Mouse (Mus musculus) left cerebral cortex, postnatal 36 days (tissue): Measurements from ENCODE around the gene Mios. TPM values are rescaled to one million over a fixed set of nuclear protein-coding genes. Genes with fewer than 3 reads are reported as not detected.

Experiments used
- DNase-seq, 2 experiments: peaks; one replicate each; pipeline ENCODE4 v3.0.0; 2021 to 2022; ENCODE audit warnings: low spot score in 2 of 2, mixed read lengths in 1 of 2
- intact Hi-C: fragments of 180-260 bp; cut with DNase I; formaldehyde crosslinking; loops from one replicate; pipeline ENCODE4 v1.15.1; 2025
- total RNA-seq, 2 experiments: library from RNA; stranded (reverse); gene quantifications; 2 replicates each; pipeline ENCODE4 v1.2.3; 2021

Mios gene
- total RNA-seq, 2 experiments from 2014 or later: 23.4 to 23.8 TPM

GRCm38 (mm10) chr6:8274387-8275054, 65.5 kb downstream of the Mios start:
- no peak for DNase-seq
- intact Hi-C loops: loop anchor here (5.0 to 10.0 kb wide), 4 partner anchors 140 to 550 kb away; no protein-coding TSS in a partner anchor

- DNase-seq: peak in 1 of 2 experiments; percentile 66
- intact Hi-C loops: loop anchor here (5.0 to 10.0 kb wide), 4 partner anchors 140 to 550 kb away; no protein-coding TSS in a partner anchor
Measured at GRCm38 (mm10) chr6:8275098-8275497, 66.1 kb downstream of the Mios start.

- DNase-seq: no peak
- intact Hi-C loops: loop anchor here (5.0 to 10.0 kb wide), 4 partner anchors 138 to 548 kb away; no protein-coding TSS in a partner anchor
Measured at GRCm38 (mm10) chr6:8276431-8276830, 67.4 kb downstream of the Mios start.

GRCm38 (mm10) chr6:8278426-8279002, 69.5 kb downstream of the Mios start:
- intact Hi-C loops: loop anchor here (5.0 to 10.0 kb wide), 4 partner anchors 136 to 546 kb away; no protein-coding TSS in a partner anchor
- DNase-seq: no peak

GRCm38 (mm10) chr6:8283255-8283654, 74.2 kb downstream of the Mios start:
- no peak for DNase-seq
- intact Hi-C loops: no loop called here

- intact Hi-C loops: no loop called here
- DNase-seq: no peak
Measured at GRCm38 (mm10) chr6:8285401-8285960, 76.5 kb downstream of the Mios start.

Other genes with a start within 250 kb of the Mios start
- under 1 TPM; 0.66 to 0.72 TPM for gene Col28a1, start 16.6 kb upstream of the Mios start, total RNA-seq
- gene Rpa3, start 50.0 kb downstream of the Mios start, total RNA-seq: 10 to 100 TPM; 15.5 to 18.5 TPM
- gene Umad1, start 50.1 kb downstream of the Mios start, total RNA-seq: 10 to 100 TPM; 42.7 to 43.6 TPM
- gene Gm45062, start 50.2 kb downstream of the Mios start, total RNA-seq: 10 to 100 TPM in 1 of 2 experiments, 1 to 10 TPM in 1; 4.9 to 10.7 TPM